Mouse (Mus musculus): ENCODE measurements at regions not wholly inside any gene's neighbourhood (a gene's known extent, or its start where the extent isn't known, plus 50 kb on each side); places are given as distances from the start of the nearest gene placed in this dataset.

DNA sequence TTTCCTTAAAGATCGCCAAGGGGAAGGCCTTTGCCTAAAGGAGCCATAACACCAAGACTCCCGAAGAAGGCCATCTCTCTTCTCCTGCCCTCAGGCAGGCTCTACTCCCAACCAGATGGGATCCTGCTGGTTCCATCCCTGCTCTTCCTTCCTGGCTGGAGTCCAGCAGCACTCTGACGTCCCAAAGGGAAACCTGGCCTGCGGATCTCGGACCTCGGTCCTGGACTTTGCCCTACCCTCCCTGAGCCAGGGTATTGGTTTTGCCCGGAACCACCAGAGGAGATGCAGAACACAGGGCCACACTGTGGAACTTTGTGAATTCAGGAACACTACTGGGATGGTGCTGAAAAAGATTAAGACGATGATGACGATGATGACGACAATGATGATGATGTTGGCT is 67.4 kb upstream of the Myo10 start:
- TF ChIP-seq GATA1 (IDR thresholded peaks at IDR 0.05; ENCODE audit: borderline replicate concordance, low read length): no peak
- TF ChIP-seq FLI1 (IDR thresholded peaks at IDR 0.05; ENCODE audit: low read length): no peak
